Mouse (Mus musculus): Measurements from ENCODE around the gene Exoc3l2. TPM values are rescaled to one million over a fixed set of nuclear protein-coding genes. Genes with fewer than 3 reads are reported as not detected.

The Exoc3l2 gene
- total RNA-seq, 2 experiments from 2014 or later = 0.26 to 0.36 TPM

DNA sequence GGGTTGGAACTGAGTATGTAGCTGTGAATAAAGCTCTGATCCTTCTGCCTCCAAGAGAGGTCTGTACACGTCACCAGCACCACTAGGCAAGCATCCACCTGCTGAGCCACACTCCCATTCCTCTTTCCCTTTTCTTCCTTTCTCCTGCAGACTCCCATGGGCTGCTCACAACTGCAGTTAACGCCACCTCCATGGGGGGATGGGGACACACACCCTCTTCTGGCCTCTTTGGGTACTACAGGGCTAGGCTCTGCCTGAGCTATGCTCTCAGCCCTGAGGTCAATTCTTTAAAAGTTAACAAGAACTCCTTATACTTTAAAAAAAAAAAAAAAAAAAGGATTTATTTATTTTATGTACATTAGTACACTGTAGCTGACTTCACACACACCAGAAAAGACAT lies 30.7 kb upstream of the Exoc3l2 start:
- DNase-seq (ENCODE audit: extremely low spot score in 1 of 2, low spot score in 2 of 2) = no peak
- no peak overlapping the region for H3K27ac ChIP-seq
- no peak overlapping the region for H3K4me3 ChIP-seq
- intact Hi-C loops (cut with DNase I) = no loop called here
- peak; percentile 33 for TF ChIP-seq CTCF (IDR thresholded peaks at IDR 0.05)

DNA sequence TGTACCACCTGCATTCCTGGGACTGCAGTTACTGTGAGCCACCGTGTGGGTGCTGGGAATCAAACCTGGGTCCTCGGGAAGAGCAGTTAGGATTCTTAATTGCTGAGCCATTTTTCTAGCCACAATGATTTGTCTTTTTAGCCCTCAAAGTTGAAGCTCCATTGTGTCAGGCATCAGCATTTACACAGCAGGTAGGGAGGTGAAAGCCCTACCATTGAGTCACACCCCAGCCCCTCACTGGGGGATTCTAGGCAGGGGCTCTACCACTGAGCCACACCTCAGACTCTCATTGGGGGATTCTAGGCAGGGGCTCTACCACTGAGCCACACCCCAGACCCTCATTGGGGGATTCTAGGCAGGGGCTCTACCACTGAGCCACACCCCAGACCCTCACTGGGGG lies 26.9 kb upstream of the Exoc3l2 start:
- intact Hi-C loops (cut with DNase I) = no loop called here
- no peak for DNase-seq (ENCODE audit: extremely low spot score in 1 of 2, low spot score in 2 of 2)
- Histone ChIP-seq H3K4me3 (no peak overlapping the region), H3K27ac (no peak overlapping the region)
- TF ChIP-seq CTCF (IDR thresholded peaks at IDR 0.05) = no peak

DNA sequence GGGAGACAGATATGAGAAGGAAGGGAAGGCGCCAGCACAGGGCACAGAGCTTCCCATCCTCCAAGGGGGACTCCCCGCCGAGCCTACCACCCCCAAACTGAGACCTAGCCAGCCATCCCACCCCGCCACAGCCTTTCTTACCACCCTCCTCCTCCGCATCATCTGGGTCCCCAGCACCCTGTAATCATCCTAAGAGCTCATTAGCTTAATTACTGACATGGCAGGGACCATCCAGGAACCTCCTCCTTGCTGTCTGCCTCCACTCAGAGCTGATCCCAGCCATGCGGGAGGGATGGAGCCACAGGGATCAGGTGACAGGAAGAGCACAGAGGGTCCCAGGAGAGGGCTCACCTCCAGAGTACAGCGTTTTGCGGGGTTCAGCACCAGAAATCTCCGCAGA lies 26.1 kb upstream of the Exoc3l2 start:
- no peak for TF ChIP-seq CTCF (IDR thresholded peaks at IDR 0.05)
- no peak for DNase-seq (ENCODE audit: extremely low spot score in 1 of 2, low spot score in 2 of 2)
- intact Hi-C loops (cut with DNase I) = no loop called here
- H3K27ac ChIP-seq = no peak overlapping the region
- no peak overlapping the region for H3K4me3 ChIP-seq

DNA sequence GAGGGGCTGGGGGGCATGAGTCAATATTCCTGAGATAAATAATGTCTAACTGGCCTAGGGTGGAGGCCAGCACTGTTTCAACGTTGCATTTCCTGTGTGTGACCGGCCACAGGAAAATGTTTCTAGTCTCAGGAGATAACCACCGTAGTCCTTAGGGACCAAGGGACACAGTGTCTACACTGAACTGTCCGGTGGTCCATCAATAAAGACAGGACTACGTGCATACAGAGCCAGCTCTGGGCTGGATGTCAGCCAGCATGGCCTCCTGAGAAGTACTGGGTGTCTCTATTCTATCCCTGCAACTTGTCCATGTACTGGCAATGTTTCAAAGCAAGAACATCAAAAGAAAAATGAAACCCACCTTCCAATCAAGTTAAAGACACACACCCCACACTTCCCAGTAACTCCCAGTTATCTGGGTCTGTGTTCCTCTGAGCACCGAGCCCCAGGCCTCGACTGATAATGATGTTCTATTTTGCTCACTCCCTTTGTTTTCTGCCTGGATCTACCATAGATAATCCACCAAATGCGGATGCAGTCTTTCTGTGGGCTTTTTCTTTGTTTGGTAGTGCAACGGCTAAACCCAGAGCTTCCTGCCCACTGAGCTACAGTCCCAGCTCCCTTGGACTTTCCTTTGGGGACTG lies 21.6 kb upstream of the Exoc3l2 start:
- no peak overlapping the region for H3K27ac ChIP-seq
- intact Hi-C loops (cut with DNase I) = no loop called here
- H3K4me3 ChIP-seq = no peak overlapping the region
- DNase-seq (ENCODE audit: extremely low spot score in 1 of 2, low spot score in 2 of 2) = no peak
- no peak for TF ChIP-seq CTCF (IDR thresholded peaks at IDR 0.05)

DNA sequence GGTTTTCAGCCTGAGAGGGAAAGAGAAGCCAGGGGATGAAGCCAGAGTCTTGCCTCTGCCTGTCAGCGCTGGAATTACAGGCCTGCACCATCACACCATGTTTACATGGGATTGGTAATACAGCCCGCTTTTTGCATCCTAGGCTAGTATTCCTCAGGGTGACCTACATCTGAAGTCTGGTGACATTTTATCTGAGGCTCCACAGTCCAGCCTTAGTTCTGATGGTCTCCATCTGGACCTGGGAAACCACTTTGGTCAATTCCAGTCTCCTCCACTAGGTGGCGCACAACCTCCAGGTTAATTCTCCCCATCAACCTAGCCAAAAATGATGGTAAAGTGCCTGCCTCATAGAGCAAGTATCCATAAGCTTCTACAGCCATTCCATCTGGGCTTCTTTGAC lies 19.8 kb upstream of the Exoc3l2 start:
- Histone ChIP-seq H3K4me3 (no peak overlapping the region), H3K27ac (no peak overlapping the region)
- intact Hi-C loops (cut with DNase I) = no loop called here
- TF ChIP-seq CTCF (IDR thresholded peaks at IDR 0.05) = peak; percentile 97
- peak; percentile 76 to 88 for DNase-seq (ENCODE audit: extremely low spot score in 1 of 2, low spot score in 2 of 2)

DNA sequence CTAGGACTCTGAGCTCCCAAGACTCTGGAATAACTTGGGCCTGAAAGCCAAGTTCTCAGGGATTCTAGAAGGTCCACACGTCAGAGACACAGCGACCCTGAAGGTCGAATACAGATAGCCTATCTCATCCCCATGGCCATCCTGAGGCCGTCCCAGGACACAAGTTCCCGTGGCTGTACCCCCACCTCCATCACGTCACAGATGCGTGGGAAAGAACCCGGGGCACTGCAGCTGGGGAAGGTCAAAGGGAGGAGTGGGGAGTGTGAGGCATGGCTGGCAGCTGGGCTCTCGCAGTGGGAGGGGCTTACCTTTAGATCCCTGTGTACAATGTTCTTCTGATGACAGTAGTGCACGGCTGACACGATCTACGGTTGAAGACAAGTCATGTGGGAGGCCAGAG lies 18.3 kb upstream of the Exoc3l2 start:
- no peak overlapping the region for H3K27ac ChIP-seq
- intact Hi-C loops (cut with DNase I) = no loop called here
- no peak for DNase-seq (ENCODE audit: extremely low spot score in 1 of 2, low spot score in 2 of 2)
- no peak overlapping the region for H3K4me3 ChIP-seq
- no peak for TF ChIP-seq CTCF (IDR thresholded peaks at IDR 0.05)

DNA sequence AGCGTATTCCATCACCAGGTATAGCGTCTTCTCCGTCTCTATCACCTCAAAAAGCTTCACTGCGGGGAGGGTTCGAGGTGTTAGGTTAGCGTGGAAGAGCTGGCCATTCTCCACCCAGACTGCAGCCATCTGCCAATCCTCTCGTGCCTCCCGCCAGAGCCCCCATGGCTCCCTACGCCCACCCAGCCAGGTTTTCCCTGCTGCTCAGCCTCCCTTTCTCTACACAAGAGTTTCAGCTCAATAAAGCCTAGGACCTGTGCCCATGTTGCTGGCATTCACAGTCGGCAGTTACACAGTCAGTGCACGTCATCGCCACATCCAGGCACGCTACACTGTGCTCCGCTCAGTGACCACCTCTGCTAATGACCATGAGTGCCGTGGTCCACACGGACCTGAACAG lies 15.4 kb upstream of the Exoc3l2 start:
- Histone ChIP-seq H3K4me3 (no peak overlapping the region), H3K27ac (no peak overlapping the region)
- intact Hi-C loops (cut with DNase I) = no loop called here
- no peak for TF ChIP-seq CTCF (IDR thresholded peaks at IDR 0.05)
- DNase-seq (ENCODE audit: extremely low spot score in 1 of 2, low spot score in 2 of 2) = no peak

DNA sequence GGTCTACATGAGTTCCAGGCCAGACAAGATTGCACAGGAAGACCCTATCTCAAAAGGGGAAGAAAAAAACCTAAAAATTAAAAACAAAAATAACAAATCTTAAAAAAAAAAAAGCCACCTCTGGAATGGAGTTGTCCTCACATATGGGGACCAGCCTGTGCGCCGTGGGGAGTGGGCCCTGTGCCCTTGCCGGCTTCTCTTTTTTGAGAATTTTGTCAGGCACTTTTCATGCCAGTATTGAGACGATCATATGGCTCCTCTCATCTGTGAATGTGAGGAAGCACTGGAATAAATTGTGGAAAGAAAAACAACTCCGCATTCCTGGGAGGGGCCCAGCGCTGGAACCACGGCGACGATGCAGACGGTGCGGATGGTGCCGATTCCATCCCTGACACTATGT lies 14.0 kb upstream of the Exoc3l2 start:
- intact Hi-C loops (cut with DNase I) = no loop called here
- no peak overlapping the region for H3K4me3 ChIP-seq
- TF ChIP-seq CTCF (IDR thresholded peaks at IDR 0.05) = no peak
- H3K27ac ChIP-seq = no peak overlapping the region
- DNase-seq (ENCODE audit: extremely low spot score in 1 of 2, low spot score in 2 of 2) = no peak

DNA sequence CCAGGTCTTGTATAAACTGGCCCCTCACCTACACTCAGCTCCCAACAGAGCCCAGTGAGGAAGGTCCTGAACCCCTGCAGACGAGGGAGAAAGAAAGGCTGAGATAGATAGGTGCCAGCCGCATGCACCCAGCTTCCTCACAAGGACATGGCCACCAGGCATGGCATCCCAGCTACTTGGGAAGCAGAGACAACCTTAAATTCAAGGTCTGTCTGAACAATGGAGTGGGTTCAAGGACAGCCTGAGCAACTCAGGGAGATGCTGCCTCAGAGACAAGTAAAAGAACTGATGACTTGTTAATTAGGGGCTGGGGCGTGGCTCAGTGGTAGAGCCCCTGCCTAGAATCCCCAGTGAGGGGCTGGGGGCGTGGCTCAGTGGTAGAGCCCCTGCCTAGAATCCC lies 7.9 kb upstream of the Exoc3l2 start:
- no peak overlapping the region for H3K27ac ChIP-seq
- no peak for DNase-seq (ENCODE audit: extremely low spot score in 1 of 2, low spot score in 2 of 2)
- H3K4me3 ChIP-seq = no peak overlapping the region
- intact Hi-C loops (cut with DNase I) = no loop called here
- no peak for TF ChIP-seq CTCF (IDR thresholded peaks at IDR 0.05)

DNA sequence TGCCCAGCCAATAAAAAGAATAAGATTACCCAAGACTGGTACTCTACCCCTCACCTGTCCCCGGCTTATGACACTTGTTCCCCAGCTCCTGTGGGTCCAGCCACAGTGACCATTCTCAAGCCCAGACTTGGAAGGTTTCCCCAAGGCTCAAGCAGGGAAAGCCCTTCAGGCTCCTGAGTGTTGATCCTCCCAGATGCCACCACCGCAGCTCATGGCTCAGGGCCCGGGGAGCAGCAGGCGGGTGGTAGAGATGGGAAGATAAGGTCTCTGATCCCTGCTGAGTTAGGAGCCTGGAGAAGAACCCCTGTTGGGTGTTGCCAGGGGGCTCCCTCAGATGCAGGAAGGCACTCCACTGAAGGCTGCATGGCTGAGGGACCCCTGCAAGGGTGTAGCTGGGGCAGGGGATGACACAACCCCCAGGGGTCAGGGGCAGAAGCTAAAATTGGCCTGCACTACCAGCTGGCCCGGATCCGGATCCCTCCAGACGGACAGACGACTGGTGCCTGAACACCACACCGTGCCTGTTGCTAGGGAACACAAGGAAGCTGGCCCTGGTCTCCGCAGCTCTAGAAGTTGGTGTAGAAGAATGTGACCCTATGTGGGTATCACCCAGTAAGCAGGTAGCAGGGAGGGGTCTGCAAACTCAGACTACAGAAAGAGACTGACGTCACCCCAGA lies 7.2 kb upstream of the Exoc3l2 start:
- no peak for TF ChIP-seq CTCF (IDR thresholded peaks at IDR 0.05)
- no peak overlapping the region for H3K27ac ChIP-seq
- H3K4me3 ChIP-seq = peak overlapping the region; percentile 9
- no peak for DNase-seq (ENCODE audit: extremely low spot score in 1 of 2, low spot score in 2 of 2)
- intact Hi-C loops (cut with DNase I) = no loop called here

DNA sequence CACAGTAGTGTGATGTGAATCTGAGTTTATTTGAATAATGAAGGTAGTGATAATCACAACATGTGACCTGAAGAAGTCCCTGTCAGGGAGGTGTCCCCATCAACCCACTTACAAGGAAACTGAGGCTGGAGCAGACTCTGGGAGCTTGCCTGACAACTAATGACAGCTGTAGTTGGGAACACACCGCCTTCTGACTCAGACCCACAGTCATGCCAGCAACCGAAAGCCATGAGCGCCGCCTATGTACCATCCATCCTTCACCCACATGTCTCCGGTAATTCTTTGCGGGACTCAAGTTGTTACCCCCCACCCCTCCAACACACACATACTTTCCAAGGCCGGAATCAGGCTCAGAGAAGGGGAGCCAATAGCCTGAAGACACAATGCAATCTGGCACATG lies 6.5 kb upstream of the Exoc3l2 start:
- H3K4me3 ChIP-seq = peak overlapping the region; percentile 83
- no peak overlapping the region for H3K27ac ChIP-seq
- intact Hi-C loops (cut with DNase I) = no loop called here
- DNase-seq (ENCODE audit: extremely low spot score in 1 of 2, low spot score in 2 of 2) = no peak
- no peak for TF ChIP-seq CTCF (IDR thresholded peaks at IDR 0.05)

DNA sequence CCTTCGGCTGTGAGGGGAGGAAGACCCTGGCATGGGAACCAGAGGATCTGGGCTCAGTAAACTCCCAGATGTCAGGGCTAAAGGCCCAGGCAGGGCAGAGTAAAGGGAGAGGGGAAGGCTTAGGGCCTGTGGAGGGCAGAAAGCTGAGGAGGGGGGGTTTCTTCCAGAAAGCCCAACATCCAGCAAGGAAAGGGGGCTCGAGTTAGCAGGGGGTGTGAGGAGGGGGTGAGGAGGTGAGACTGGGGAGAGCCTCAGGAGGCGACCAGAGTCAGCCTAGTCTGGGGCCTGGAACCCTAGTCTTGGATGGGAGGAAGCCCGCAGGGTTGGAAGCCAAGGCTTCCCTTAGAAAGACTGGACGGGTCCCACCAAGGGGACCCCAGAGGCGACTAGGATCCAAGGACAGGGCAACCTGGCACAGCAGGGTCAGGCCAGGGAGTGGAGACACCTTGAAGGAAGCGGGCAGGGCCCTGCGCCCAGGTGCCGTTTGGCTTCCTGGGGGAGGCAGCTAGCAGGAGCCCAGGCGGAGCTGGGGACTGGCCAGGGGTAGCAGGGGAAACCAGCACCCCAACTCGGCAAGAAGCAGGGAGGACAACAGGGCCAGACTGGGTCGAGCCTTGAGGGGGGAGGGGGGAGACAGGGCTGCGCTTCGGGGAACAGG lies 5.6 kb upstream of the Exoc3l2 start:
- DNase-seq (ENCODE audit: extremely low spot score in 1 of 2, low spot score in 2 of 2) = no peak
- Histone ChIP-seq H3K27ac (peak overlapping the region; percentile 89), H3K4me3 (peak overlapping the region; percentile 83)
- intact Hi-C loops (cut with DNase I) = loop anchor here (2.0 kb wide), 1 partner anchor 105 kb away; the partner anchor contains the start of gene Ppp1r37
- no peak for TF ChIP-seq CTCF (IDR thresholded peaks at IDR 0.05)

Measured in left cerebral cortex, adult 2 months (tissue).